Mouse (Mus musculus): ENCODE data around the gene Tff1.

The Tff1 gene

GRCm38 (mm10) chr17:31153785-31154184 lies 11.3 kb downstream of the Tff1 start:
- DNase-seq (ENCODE audit: extremely low read depth, low read depth, low spot score) = no peak

- no peak for DNase-seq (ENCODE audit: extremely low read depth, low read depth, low spot score)
These were observed 12.0 kb downstream of the Tff1 start for GRCm38 (mm10) chr17:31152966-31153499.

- DNase-seq (ENCODE audit: extremely low read depth, low read depth, low spot score) = no peak
These were observed 12.6 kb downstream of the Tff1 start for GRCm38 (mm10) chr17:31152512-31152911.

- DNase-seq (ENCODE audit: extremely low read depth, low read depth, low spot score) = no peak
These were observed 19.1 kb downstream of the Tff1 start for GRCm38 (mm10) chr17:31145998-31146397.

- no peak for DNase-seq (ENCODE audit: extremely low read depth, low read depth, low spot score)
These were observed 20.7 kb downstream of the Tff1 start, which contains the start of gene Tff2 for GRCm38 (mm10) chr17:31144040-31145037. Gene Tff2 (minus strand): TSS chr17:31144282.

- no peak for DNase-seq (ENCODE audit: extremely low read depth, low read depth, low spot score)
These were observed 23.0 kb downstream of the Tff1 start for GRCm38 (mm10) chr17:31142116-31142515.

- no peak for DNase-seq (ENCODE audit: extremely low read depth, low read depth, low spot score)
These were observed 26.7 kb downstream of the Tff1 start for GRCm38 (mm10) chr17:31138398-31138797.

GRCm38 (mm10) chr17:31136821-31137220 lies 28.3 kb downstream of the Tff1 start:
- DNase-seq (ENCODE audit: extremely low read depth, low read depth, low spot score) = no peak

GRCm38 (mm10) chr17:31136291-31136690 lies 28.8 kb downstream of the Tff1 start:
- no peak for DNase-seq (ENCODE audit: extremely low read depth, low read depth, low spot score)

GRCm38 (mm10) chr17:31134913-31135312 lies 30.2 kb downstream of the Tff1 start:
- DNase-seq (ENCODE audit: extremely low read depth, low read depth, low spot score) = no peak

- DNase-seq (ENCODE audit: extremely low read depth, low read depth, low spot score) = no peak
These were observed 31.3 kb downstream of the Tff1 start for GRCm38 (mm10) chr17:31133776-31134175.

GRCm38 (mm10) chr17:31131269-31131821 lies 33.7 kb downstream of the Tff1 start:
- no peak for DNase-seq (ENCODE audit: extremely low read depth, low read depth, low spot score)

GRCm38 (mm10) chr17:31129452-31129851 lies 35.6 kb downstream of the Tff1 start, which contains the start of gene Tff3:
Gene Tff3 (minus strand): TSS chr17:31129646.
- DNase-seq (ENCODE audit: extremely low read depth, low read depth, low spot score) = no peak

- DNase-seq (ENCODE audit: extremely low read depth, low read depth, low spot score) = no peak
These were observed 36.3 kb downstream of the Tff1 start for GRCm38 (mm10) chr17:31128708-31129318.

- no peak for DNase-seq (ENCODE audit: extremely low read depth, low read depth, low spot score)
These were observed 39.4 kb downstream of the Tff1 start for GRCm38 (mm10) chr17:31125548-31126266.

- DNase-seq (ENCODE audit: extremely low read depth, low read depth, low spot score) = no peak
These were observed 43.1 kb downstream of the Tff1 start for GRCm38 (mm10) chr17:31121975-31122374.

GRCm38 (mm10) chr17:31119429-31119828 lies 45.6 kb downstream of the Tff1 start:
- no peak for DNase-seq (ENCODE audit: extremely low read depth, low read depth, low spot score)

- DNase-seq (ENCODE audit: extremely low read depth, low read depth, low spot score) = no peak
These were observed 47.1 kb downstream of the Tff1 start for GRCm38 (mm10) chr17:31117946-31118345.

GRCm38 (mm10) chr17:31116063-31116462 lies 49.0 kb downstream of the Tff1 start:
- DNase-seq (ENCODE audit: extremely low read depth, low read depth, low spot score) = no peak

- no peak for DNase-seq (ENCODE audit: extremely low read depth, low read depth, low spot score)
These were observed 51.8 kb downstream of the Tff1 start for GRCm38 (mm10) chr17:31113191-31113856.

Data from fat pad, adult 2 months (tissue).